Mouse (Mus musculus) neural tube, embryonic 10.5 days (tissue): ENCODE results near the gene Calcoco2.

Experiments used
- DNase-seq: peaks from one replicate; pipeline ENCODE4 v3.0.0-alpha.2; 2017; ENCODE audit warnings: low spot score; ENCODE audit errors: extremely low spot score

Calcoco2 gene

DNA sequence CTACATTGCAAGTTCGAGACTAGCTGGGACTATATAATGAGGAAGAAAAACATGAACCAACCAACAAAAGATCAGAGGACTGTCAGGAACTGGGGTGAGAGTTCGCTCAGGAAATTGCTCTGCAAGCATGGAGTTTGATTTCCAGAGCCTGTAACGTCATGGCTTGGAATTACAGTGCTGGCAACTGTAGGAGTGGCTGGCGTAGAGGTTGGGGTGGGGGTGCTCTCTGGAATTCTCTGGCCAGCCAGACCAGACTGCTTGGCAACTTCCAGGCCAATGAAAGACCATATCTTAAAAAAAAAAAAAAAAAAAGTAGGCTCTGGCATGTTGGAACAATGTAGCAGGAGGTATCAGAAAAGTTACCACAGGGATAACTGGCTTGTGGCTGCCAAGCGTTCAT, 31.0 kb downstream of the Calcoco2 start:
- DNase-seq: no peak

DNA sequence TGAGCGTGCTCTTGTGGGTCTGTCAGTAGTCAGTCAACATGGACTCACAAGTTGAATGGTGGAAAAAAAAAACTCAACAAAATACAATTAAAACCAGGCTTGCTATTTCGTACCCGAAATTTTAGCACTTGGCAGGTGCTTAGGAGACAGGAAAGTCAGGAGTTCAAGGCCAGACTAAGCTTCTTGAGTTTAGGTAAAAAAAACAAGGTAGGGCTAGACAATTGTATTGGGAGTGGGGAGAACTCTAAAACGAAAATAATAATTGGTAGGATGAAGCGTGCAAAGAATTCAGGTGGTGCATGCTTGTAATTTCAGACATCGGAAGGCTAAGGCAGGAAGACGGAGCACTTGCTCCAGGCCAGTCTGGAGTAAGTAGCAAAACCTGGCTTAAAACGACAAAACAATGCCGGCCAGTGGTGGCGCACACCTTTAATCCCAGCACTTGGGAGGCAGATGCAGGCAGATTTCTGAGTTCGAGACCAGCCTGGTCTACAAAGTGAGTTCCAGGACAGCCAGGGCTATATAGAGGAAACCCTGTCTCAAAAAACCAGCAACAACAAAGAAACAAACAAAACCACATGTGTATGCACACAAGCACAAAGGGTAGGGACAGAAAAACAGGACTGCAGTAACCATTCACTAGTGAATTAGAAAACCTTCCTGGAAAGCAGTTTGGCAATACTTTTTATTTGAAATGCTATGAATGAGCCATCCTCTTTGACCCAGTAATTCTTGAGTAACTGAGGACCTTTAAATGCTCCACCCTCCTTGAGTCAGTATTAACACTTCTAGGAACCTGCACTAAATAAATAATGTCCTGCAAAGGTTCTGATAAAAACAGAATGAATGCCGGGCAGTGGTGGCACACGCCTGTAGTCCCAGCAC, 35.3 kb downstream of the Calcoco2 start:
- DNase-seq: peak; percentile 14

DNA sequence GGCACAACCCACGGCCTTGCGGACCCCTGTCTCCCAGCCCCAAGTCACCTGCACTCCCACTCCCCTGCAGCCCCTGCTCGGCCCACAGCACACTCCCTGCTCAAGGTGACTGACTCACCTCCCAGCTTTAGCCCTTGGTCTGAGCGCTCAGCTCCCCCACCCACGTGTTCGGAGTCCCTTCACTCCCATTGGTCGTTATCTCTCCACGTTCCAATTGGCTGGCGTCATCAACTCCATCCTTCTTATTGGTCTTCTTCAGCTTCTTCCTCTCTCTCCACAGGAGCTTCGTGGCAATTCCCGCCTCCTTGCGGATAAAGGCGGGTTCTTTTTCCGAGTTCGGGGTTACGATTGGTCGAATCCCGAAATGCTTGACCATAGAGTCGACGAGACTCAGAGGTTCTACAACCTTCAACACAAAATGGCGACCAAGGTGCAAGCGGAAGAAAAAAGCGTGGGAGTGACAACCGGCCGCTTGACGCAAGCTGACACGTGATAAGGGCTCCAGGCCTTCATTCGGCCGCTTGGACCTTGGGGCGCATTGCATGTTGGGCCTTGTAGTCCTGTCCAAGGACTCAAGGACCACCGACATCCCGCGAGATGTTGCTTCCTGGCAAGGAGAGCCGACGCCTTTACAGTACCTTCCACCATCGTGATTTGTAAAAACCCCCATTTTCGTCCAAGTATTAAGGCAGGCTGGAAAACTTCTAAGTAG, 36.1 kb downstream of the Calcoco2 start, which contains the start of gene Atp5g1:
Atp5g1 (minus strand) TSS at position 162 of the 712 bp plus-strand sequence.
- peak; percentile 95 for DNase-seq

DNA sequence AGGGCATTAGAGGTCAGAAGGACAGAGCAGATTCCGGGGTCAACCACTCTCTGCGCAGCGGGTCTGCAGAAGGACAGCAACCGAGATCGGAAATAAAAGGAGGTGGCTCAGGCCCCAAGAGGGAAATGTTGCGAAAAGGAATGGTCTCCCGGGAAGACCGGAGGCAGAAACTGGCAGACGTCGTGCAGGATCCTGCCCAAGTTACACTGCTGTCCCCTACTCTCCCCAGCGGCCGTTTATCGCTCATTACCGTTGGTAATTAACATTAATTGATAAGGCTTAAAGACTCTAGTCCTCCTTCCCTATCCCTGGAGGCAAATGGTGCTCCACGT, 36.6 kb downstream of the Calcoco2 start:
- no peak for DNase-seq

DNA sequence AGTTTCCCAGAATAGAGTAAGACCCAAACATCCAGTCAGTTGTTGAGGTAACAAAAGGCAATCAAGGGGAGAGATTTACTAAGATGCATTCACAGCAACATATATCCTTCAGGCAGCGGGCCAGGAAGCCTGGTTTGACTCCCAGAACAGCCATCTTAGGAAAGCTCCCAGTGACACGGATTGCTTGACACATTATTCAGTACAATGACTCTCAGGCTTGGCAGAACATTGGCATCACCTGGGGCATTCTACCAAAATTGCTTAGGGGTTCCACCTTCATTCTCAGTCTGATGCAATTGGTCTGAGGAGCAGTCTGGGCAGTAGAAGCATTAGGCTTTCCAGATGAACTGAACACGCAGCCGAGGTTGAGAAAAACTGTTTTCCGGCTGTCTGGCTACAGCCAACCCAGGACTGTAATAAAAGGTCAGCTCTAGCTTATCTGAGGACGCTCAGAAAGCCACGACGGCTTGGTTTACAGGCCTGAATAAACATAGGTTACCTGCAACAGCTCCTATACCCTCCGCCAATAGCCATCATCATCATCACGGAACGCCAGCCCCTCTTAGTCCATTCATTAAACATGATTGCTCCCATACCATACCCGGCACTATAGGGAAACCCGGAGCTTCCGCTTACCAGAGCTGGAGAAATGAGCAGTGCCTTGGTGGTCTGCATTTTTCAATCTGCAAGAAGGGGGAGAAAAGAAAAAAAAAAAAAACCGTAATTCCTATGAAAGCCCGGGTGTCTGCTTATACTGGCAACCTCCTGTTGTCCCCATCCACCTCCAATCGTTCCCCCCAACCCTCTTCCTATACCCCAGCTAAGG, 37.2 kb downstream of the Calcoco2 start:
- DNase-seq: no peak

DNA sequence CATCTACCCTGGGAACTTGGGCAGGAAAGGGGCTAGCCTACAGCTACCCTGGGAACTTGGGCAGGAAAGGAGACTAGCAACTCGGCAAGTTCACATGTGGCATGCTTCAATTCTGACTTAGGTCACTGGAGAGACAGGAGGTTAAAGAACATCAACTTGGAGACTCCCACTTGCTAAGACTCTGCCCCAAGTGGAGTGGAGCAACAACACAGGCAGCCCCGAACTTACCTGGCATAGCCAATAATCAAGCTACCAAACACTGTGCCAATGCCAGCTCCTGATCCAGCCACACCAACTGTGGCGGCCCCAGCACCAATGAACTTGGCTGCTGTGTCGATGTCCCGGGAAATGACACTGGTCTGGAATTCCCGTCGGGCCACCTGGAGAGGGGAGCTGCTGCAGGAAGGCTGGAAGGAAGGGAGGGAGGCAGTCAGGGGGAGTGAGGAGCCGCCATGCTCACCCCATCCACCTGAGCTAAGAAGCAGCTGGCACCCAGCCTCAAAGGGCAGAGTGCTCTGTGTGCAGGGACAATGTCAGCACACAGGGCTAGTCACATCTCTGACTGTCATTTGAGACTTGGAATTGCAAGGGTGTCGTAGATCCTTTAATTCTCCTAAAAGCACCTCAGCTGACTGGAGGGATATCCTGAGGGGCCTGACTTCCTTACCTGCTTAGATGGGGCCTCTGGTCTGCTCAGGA, 38.3 kb downstream of the Calcoco2 start:
- no peak for DNase-seq

DNA sequence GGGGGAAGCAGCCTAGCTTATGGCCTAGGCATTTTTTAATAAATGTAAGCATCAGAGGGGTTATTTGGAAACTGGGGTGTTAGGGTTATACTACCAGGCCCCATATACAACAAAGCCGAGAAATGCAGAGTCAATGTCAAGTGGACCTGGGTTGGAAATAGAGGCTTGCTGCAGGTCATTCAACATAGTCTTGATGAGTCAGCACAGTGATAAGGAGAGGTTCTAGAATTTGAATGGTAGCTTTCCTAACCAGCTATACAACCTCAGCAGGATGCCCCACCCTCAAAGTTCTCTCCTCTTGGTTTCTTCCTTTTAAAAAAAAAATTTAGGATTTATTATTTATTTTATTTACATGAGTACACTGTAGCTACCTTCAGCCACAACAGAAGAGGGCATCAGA, 40.8 kb downstream of the Calcoco2 start:
- DNase-seq: no peak

DNA sequence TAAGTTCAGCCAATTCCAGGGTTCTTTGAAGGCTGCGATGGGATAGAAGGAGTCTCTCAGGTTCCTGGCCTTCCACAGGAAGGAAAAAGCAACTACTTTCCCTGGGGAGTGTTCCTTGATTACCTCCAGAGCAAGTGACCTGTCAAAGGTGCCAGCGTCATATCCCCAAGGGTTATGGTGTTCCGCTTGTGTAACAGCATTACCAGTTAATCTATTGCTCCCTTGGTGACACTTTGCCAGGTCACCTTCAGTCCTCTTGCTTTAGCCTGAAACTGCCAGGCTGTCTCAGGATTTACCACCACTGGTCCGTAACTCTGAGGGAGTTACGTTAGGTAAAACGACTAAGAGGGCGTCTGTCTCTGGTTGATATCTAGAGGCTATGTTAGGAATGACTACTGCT, 41.4 kb downstream of the Calcoco2 start:
- no peak for DNase-seq

DNA sequence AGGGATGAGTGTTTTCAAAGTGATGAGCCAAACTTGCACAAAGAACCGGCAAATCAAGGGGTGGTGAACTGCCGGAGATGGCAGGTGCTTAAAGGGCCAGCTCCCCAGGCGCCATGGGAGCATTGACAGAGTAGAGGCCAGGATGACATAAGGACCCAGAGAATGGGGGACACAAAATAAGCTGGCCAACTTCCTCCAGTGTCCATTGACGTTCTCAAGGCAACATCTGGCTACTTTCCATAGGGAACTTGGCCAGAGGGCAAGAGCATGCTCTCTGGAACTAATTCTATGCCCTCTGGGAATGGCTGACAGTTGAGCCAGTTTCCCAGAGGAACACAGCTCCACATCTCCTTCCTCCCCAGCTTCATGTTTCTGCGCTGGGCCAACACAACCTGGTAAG, 43.5 kb downstream of the Calcoco2 start:
- no peak for DNase-seq

DNA sequence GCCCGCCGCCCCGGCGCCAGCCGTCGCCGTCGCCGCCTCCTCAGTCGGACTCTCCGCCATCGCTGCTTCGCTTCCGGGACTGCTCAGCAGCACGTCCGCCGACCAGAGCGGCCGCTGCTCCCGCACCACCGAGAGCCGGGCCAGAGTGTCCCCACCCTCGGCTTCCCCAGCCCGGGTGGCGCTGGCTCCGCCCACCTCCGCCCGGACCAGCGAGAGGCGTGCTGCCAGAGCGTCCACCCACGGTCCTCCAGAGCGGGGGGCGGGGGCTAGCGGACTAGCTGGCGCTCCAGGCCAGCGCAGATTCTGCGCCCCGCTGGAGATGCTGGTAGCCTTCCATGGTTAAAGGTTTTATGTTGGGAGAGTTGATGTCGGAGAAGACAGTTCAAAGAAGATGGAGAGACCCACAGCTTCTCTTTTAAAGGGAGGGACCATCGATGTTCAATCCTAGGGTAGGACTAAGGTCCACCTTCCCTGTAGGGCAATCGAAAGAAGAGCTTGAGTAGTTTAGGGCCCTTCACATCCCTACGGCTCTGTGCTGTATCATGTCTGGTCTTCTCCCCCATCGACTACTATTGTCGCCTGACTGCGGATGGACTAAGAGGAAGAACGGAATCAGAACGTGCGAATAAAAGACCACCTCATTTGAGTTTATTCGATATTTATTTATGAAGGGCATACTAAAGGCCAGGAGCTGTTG, 46.4 kb downstream of the Calcoco2 start, which contains the start of gene Ube2z:
Ube2z (minus strand) TSS at position 174 of the 697 bp plus-strand sequence.
- peak; percentile 95 for DNase-seq

DNA sequence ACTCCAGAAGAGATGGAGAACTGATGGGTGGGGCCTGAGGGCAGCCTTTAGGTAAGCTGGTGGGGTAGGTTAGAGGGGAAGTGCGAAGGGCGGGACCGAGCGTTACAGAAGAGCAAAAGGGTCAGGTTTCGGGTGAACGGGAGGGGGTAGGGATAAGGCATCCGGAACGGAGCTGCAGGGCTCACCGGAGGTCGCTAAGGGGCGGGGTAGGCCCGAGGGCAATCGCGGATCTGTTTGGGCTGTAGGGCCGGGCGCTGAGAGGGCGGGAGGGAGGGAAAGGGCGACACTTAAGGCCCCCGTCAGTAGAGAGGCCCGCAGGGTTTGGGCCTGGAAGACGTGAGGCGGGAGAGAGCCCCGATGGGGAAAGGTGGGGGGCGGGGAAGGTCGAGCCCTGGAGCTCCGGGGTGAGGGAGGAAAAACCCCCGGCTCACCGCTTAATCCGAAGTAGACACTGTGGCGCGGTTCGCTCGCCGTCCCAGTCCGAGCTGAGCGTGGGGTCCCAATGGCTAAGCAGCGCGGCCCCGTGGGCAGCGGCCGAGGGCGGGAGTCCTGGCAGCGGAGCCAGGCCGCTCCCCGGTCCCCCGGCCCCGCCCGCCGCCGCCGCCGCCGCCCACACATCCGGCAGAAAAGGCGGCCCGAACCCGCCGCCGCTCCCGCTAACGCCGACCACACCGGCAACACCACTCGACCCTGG, 47.1 kb downstream of the Calcoco2 start:
- peak; percentile 59 for DNase-seq

DNA sequence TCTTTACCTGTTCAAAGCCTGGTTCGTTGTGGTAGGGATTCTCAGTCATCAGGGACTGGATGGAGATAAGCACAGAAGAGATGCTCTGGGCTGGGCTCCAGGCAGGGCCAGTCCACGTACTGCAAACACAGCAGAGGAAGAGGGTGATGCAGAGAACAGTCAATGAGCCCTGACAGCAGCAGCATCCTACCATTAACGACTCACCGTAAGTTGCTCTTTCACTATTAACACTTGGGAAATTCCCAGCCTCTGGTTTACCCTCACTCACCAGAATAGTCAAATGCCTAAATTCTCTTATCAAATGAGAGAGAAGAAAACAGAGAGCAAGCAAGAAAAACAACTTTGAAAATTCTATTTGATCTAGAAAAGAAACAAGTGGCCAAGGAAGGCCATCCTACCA, 53.5 kb downstream of the Calcoco2 start:
- no peak for DNase-seq

DNA sequence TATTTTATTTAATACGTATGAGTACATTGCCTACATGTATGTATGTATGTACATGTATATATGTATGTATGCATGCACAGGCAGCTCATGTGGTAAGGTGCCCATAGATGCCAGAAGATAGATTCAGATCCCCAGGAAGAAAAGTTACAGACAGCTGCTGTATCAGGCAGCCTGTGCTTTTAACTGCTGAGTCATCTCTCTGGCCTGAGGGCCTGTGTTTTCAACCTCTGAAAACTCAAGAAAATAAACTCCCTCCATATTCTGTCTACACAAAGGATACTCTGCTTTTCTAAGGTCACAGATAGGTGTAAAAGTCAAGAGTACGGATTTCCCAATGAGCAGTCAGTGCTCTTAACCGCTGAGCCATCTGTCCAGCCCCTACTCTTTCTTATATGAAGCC, 60.9 kb downstream of the Calcoco2 start:
- DNase-seq: no peak

DNA sequence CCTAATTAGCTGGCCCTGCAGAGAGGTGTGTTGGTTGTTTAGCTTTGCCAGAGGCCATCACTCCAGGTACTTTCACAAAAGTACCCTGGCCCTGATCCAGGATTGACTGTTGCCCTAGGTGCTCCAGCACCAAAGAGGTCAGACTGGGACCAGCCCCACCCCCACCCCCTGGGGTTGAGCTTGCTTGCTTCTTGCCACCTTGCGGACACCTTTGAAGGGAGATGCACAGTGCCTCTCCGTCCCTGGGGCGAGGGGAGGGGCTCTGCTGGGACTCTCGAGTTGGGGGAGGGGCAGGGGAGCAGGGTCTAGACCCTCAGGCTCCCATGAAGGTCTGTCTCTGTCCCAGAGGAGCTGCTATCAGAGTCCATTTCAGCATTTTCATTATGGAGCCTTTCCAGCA, 61.8 kb downstream of the Calcoco2 start:
- no peak for DNase-seq
